Mouse (Mus musculus): ENCODE results near the gene Gm21094.
"Not testable (repeated sequence)": the region's sequence is repeated elsewhere in the genome, so short reads cannot be mapped to it uniquely, and the experiment has no call there.

Gene Gm21094

DNA sequence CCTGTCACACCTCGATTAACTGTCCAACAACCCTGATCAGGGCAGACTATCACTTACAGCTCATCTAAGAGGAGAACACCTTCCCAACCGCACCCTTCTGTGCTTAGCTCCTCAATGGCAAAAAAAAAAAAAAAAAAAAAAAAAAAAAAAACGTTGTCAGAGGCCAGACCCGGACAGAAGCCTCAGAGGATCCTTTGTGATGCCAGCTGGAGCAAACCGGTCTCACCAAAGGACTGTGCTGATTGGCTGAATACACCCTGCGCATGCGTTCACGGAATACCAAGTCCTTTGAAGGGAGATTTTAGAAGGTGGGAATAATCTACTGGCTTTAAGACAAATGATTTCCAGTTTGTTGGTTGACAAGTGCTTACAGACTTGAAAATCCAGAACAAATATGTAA is at the start of gene Gm21094:
TSS of gene Gm21094 (minus strand) at position 101 of the 400 bp plus-strand sequence.
- DNase-seq (ENCODE audit: low spot score): not testable (repeated sequence)
